Mouse (Mus musculus) heart, adult 2 months (tissue): Measurements from ENCODE around the gene Lrrc72. TPM values are rescaled to one million over a fixed set of nuclear protein-coding genes. Genes with fewer than 3 reads are reported as not detected.

ENCODE experiments used
- DNase-seq, 2 experiments: peaks; one replicate each; pipeline ENCODE4 v3.0.0; 2021
- H3K27ac ChIP-seq: fragments of 200-600 bp; 2 replicates; pipeline ENCODE4 v1.8.1; 2022
- H3K27me3 ChIP-seq: fragments of 200-500 bp; 2 replicates; pipeline ENCODE4 v1.6.1; 2012; ENCODE audit warnings: mild to moderate bottlenecking, low read length, inconsistent platforms, mixed read lengths; ENCODE audit not compliant: control insufficient read depth, insufficient read depth
- H3K36me3 ChIP-seq: fragments of 200-500 bp; 2 replicates; pipeline ENCODE4 v1.6.1; 2012; ENCODE audit warnings: low read length, inconsistent platforms; ENCODE audit not compliant: control insufficient read depth, insufficient read depth
- H3K4me1 ChIP-seq: fragments of 200-500 bp; 2 replicates; pipeline ENCODE4 v1.6.1; 2011; ENCODE audit warnings: low read length; ENCODE audit not compliant: control insufficient read depth, insufficient read depth
- H3K4me3 ChIP-seq: fragments of 200-600 bp; 2 replicates; pipeline ENCODE4 v1.8.1; 2022
- H3K79me2 ChIP-seq: fragments of 200-500 bp; replicated peaks from 2 replicates; pipeline ENCODE4 v1.6.1; 2012; ENCODE audit warnings: mild to moderate bottlenecking, inconsistent platforms, low read length, moderate library complexity, mixed read lengths; ENCODE audit not compliant: control insufficient read depth, insufficient read depth
- H3K9ac ChIP-seq: fragments of 200-500 bp; 2 replicates; pipeline ENCODE4 v1.6.1; 2012; ENCODE audit warnings: low read depth, mild to moderate bottlenecking, control low read depth, inconsistent platforms, low read length, mixed read lengths
- CTCF ChIP-seq: fragments of 200-600 bp; IDR thresholded peaks from 2 replicates; pipeline ENCODE4 v1.8.1; 2022; ENCODE audit warnings: antibody characterized with exemption, mild to moderate bottlenecking, moderate library complexity
- EP300 ChIP-seq: fragments of 200-500 bp; IDR thresholded peaks from 2 replicates; pipeline ENCODE4 v1.6.1; 2011; ENCODE audit warnings: low read depth, low read length, control low read depth; ENCODE audit not compliant: insufficient read depth
- POLR2A ChIP-seq: fragments of 200-500 bp; IDR thresholded peaks from 2 replicates; pipeline ENCODE4 v1.6.1; 2011; ENCODE audit warnings: mild to moderate bottlenecking, low read depth, low read length, control low read depth; ENCODE audit not compliant: insufficient read depth
- WGBS: fragments of 180-500 bp; shearing (Covaris S2); methylation state at CpG from one replicate; pipeline ENCODE4 v1.1.7; 2018; 5-methylcytosine and 5-hydroxymethylcytosine counted together
- intact Hi-C: fragments of 180-260 bp; cut with DNase I; formaldehyde crosslinking; loops from one replicate; pipeline ENCODE4 v1.15.1; 2025
- polyA plus RNA-seq: library from polyadenylated mRNA; depleted of rRNA; stranded (reverse); fragments of >200 nt; gene quantifications from 2 replicates; pipeline ENCODE4 v1.2.3, GENCODE M21; 2012
- total RNA-seq, 2 experiments: library from RNA; stranded (reverse); gene quantifications; 2 replicates each; pipeline ENCODE4 v1.2.3; 2021

Gene Lrrc72
- total and polyA plus RNA-seq, 3 experiments, result not detected

DNA sequence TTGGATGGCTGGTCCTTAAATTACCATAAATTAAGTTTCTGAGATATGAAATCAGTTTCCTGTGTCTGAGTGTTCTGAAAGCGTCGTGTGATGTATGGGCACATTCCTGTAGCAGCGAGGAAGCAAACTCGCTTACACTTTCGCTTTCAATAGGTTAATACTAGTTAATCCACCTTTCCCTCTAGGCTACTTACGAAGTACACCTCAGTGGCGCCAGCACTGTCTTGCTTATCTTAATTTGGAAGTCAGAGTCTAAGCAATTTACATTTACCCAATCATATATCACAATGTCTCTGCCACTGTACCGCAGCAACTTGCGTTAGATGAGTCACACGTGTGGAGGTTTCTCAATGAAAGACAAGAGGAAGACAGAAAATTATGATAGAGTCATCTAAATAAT lies 36.3 kb downstream of the Lrrc72 start:
- DNase-seq, result no peak
- no peaks in the 10 kb centered on the region for H3K79me2 ChIP-seq
- intact Hi-C loops, result loop anchor here (10.0 kb wide), 2 partner anchors 322 to 1238 kb away; no protein-coding TSS in a partner anchor
- WGBS, result 81% methylated on average over 10 of the region's 10 CpGs
- no peak overlapping the region for H3K27ac ChIP-seq
- H3K27me3 ChIP-seq, result no peaks in the 10 kb centered on the region
- H3K4me1 ChIP-seq, result no peaks in the 10 kb centered on the region
- TF ChIP-seq CTCF (no peak), POLR2A (no peak), EP300 (no peak)
- H3K9ac ChIP-seq, result no peak overlapping the region
- H3K36me3 ChIP-seq, result no peaks in the 10 kb centered on the region
- no peak overlapping the region for H3K4me3 ChIP-seq

DNA sequence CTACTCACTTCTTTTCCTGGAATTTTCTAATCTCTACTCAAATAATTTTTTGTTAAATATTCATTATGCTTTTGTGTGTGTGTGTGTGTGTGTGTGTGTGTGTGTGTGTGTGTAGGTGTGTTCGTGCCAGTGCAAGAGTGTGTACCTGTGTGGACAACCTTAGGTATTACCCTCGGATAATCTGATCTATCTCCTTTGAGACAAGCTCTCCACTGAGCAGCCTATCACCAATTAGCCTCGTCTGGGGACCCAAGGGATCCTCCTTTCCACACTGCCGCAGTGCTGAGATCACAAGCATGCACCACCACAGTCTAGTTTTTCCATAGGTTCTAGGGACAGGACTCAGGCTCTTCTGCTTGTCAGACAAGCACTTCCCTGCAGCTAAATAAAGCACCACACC lies 37.0 kb downstream of the Lrrc72 start:
- Histone ChIP-seq H3K27me3 (no peaks in the 10 kb centered on the region), H3K4me1 (no peaks in the 10 kb centered on the region), H3K36me3 (no peaks in the 10 kb centered on the region), H3K4me3 (no peak overlapping the region), H3K27ac (no peak overlapping the region), H3K79me2 (no peaks in the 10 kb centered on the region), H3K9ac (no peak overlapping the region)
- intact Hi-C loops, result loop anchor here (10.0 kb wide), 2 partner anchors 321 to 1239 kb away; no protein-coding TSS in a partner anchor
- 51% methylated on average over 4 of the region's 4 CpGs for WGBS
- no peak for DNase-seq
- TF ChIP-seq EP300, result no peak
- TF ChIP-seq CTCF, result no peak
- TF ChIP-seq POLR2A, result no peak

DNA sequence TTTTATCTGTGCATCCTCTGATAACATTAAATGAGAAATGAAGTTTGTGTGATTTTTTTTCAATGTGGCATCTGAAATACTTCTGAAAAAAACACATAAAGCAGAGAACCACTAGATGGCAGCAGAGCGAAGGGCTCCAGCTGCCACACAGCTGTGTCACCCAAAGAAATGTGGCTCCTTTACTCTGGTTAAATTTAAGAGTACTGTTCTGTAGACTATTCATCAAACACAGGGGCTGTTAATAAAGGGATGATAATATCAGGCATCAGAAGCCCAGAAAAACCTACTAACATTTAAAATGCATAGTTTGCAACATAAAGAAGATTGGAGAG lies 38.1 kb downstream of the Lrrc72 start:
- 0% methylated on average over 1 of the region's 1 CpGs for WGBS
- DNase-seq, result no peak

DNA sequence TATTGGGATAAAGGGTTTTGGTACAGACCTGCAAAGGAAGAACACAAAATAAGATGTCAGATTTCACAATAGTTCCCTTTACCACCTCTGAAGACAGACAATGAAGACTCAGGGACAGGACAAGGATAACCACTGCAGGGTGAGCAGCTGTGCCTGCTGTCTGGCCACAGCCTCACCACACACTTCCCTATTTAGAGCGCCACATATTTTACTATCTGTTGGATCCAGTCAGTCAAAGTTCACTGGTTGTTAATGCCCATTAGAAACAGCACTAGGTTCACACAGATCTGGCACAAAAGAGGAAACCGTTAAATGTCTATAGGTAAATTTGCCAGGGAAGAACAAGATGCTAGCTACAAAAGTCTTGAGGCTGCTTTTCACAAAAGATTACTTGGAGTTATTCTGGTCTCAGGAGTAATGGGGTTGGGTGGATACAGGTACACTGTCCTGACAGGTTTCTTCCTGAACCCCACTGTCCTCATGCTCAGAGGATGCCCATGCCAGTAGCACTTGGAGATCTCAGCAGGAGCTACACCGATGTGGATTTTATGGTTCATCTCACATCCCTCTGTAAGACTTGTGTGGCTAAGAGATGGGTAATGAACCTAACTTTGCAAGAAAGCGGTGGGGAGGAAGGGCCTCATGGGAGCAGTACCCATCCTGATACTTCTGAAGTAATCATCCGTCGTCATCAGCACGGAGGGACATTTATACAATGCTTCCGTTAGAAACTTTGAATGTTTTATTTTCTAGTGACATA lies 38.6 kb downstream of the Lrrc72 start:
- H3K27me3 ChIP-seq, result no peaks in the 10 kb centered on the region
- no peak overlapping the region for H3K9ac ChIP-seq
- intact Hi-C loops, result loop anchor here (1.0 to 10.0 kb wide), 4 partner anchors 159 to 1240 kb away; no protein-coding TSS in a partner anchor
- no peak overlapping the region for H3K4me3 ChIP-seq
- H3K36me3 ChIP-seq, result no peaks in the 10 kb centered on the region
- H3K79me2 ChIP-seq, result no peaks in the 10 kb centered on the region
- TF ChIP-seq CTCF, result no peak
- no peak for TF ChIP-seq EP300
- TF ChIP-seq POLR2A, result no peak
- no peaks in the 10 kb centered on the region for H3K4me1 ChIP-seq
- 42% methylated on average over 8 of the region's 8 CpGs for WGBS
- H3K27ac ChIP-seq, result no peak overlapping the region
- no peak for DNase-seq

More for the DNA sequence above, 38.1 kb downstream of the Lrrc72 start:
- Histone ChIP-seq H3K79me2 (no peaks in the 10 kb centered on the region), H3K27ac (no peak overlapping the region), H3K36me3 (no peaks in the 10 kb centered on the region), H3K9ac (no peak overlapping the region), H3K4me1 (no peaks in the 10 kb centered on the region), H3K4me3 (no peak overlapping the region), H3K27me3 (no peaks in the 10 kb centered on the region)
- intact Hi-C loops, result loop anchor here (1.0 to 10.0 kb wide), 4 partner anchors 158 to 1240 kb away; no protein-coding TSS in a partner anchor
- TF ChIP-seq CTCF (peak; percentile 96; the same call in 1 of the 2 replicates), EP300 (0 out of 2 replicates have a peak, but pooled peaks have one; percentile 67), POLR2A (no peak)

DNA sequence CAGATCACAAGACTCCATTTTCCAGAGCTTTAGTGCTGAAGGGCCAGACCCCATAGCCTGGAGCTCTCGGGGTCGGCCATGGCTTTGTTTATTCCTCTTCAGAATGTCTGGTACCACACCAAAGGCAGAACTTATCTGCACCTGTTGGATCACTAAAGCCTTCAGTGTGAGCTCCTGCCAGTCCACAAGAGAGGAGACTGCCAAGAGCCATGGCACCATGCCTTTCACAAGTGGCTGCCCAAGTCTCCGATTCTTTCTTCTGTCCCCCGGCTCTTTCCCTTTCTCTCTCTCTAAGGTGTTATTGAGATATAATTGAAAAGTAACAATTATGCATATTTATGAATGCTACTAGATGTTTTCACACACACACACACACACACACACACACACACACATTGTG lies 43.1 kb downstream of the Lrrc72 start:
- peak in 1 of 2 experiments; percentile 27 for DNase-seq
- intact Hi-C loops, result loop anchor here (10.0 kb wide), 2 partner anchors 315 to 1245 kb away; no protein-coding TSS in a partner anchor
- no peak overlapping the region for H3K9ac ChIP-seq
- H3K27me3 ChIP-seq, result no peaks in the 10 kb centered on the region
- H3K27ac ChIP-seq, result no peak overlapping the region
- 59% methylated on average over 4 of the region's 4 CpGs for WGBS
- no peaks in the 10 kb centered on the region for H3K79me2 ChIP-seq
- TF ChIP-seq CTCF, result no peak
- TF ChIP-seq EP300, result no peak
- TF ChIP-seq POLR2A, result no peak
- H3K4me3 ChIP-seq, result no peak overlapping the region
- peaks cover 3% of the 10 kb centered on the region; the same call in 1 of the 2 replicates for H3K4me1 ChIP-seq
- H3K36me3 ChIP-seq, result no peaks in the 10 kb centered on the region

DNA sequence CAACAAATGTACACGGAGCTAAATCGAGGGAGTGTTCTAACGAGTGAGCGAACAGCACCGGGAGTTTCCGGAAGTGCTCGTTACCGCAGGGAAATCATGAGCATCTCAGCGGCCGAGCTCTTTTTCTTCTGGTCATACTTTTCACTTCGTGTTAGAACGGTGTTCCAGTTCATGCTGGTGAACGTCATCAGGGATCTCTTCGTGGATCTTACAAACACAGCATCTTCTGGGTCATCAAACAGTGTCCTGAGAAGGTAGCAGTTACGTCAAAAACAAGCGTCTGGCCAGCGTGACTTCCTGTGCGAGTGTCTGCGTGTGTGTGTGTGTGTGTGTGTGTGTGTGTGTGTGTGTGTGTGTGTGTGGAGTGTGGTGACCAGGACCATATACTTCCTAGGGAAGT lies 44.7 kb downstream of the Lrrc72 start:
- WGBS, result 71% methylated on average over 19 of the region's 19 CpGs
- intact Hi-C loops, result no loop called here
- H3K4me1 ChIP-seq, result peaks cover 3% of the 10 kb centered on the region; the same call in 1 of the 2 replicates
- H3K4me3 ChIP-seq, result no peak overlapping the region
- no peak for DNase-seq
- no peaks in the 10 kb centered on the region for H3K36me3 ChIP-seq
- no peak overlapping the region for H3K27ac ChIP-seq
- H3K27me3 ChIP-seq, result no peaks in the 10 kb centered on the region
- no peaks in the 10 kb centered on the region for H3K79me2 ChIP-seq
- no peak overlapping the region for H3K9ac ChIP-seq
- TF ChIP-seq POLR2A, result no peak
- TF ChIP-seq EP300, result no peak
- no peak for TF ChIP-seq CTCF
